Mouse (Mus musculus) CH12.LX (cell line): ENCODE measurements at regions not wholly inside any gene's neighbourhood (a gene's known extent, or its start where the extent isn't known, plus 50 kb on each side); places are given as distances from the start of the nearest gene placed in this dataset.

Source experiments
- DNase-seq: peaks from one replicate; pipeline ENCODE4 v3.0.0-alpha.2; 2013; ENCODE audit errors: extremely low read depth
- H3K27ac ChIP-seq: 2 replicates; pipeline ENCODE4 v1.5.1; 2012; ENCODE audit warnings: low read depth, mild to moderate bottlenecking, control low read depth, moderate library complexity; ENCODE audit not compliant: insufficient read depth
- H3K27me3 ChIP-seq: replicated peaks from 2 replicates; pipeline ENCODE3; 2012; ENCODE audit warnings: inconsistent platforms
- H3K36me3 ChIP-seq, 2 experiments: replicated peaks in 1 of 2; 2 replicates each; pipeline versions ENCODE3 to v1.6.1; 2012; ENCODE audit warnings: inconsistent platforms in 1 of 2, low read length in 1 of 2, mild to moderate bottlenecking in 1 of 2, mixed read lengths in 1 of 2, moderate library complexity in 1 of 2; ENCODE audit not compliant: control insufficient read depth in 1 of 2, insufficient read depth in 1 of 2
- H3K4me1 ChIP-seq, 2 experiments: 2 replicates each; pipeline ENCODE4 v1.6.1; 2012; ENCODE audit warnings: inconsistent platforms in 1 of 2, moderate library complexity in 1 of 2; ENCODE audit not compliant: insufficient read depth in 2 of 2, control insufficient read depth in 1 of 2
- H3K4me2 ChIP-seq: 2 replicates; pipeline ENCODE4 v1.6.1; 2012; ENCODE audit warnings: low read depth, mild to moderate bottlenecking, control low read depth; ENCODE audit not compliant: poor library complexity, insufficient read depth, severe bottlenecking
- H3K4me3 ChIP-seq, 3 experiments: fragments of 150-350 bp in 1 of 3; sonication (generic) in 1 of 3; replicated peaks in 1 of 3; 2 replicates each; pipeline versions ENCODE3 to v1.5.1; 2011 to 2012; ENCODE audit warnings: low read depth in 2 of 3, low read length in 2 of 3, mild to moderate bottlenecking in 2 of 3, moderate library complexity in 2 of 3, control low read depth in 1 of 3, improper control_type of control experiment in 1 of 3, inconsistent platforms in 1 of 3, mixed read lengths in 1 of 3; ENCODE audit not compliant: poor library complexity in 1 of 3
- H3K79me2 ChIP-seq: replicated peaks from 2 replicates; pipeline ENCODE4 v1.6.1; 2012; ENCODE audit warnings: mild to moderate bottlenecking, moderate library complexity; ENCODE audit not compliant: control insufficient read depth, poor library complexity, insufficient read depth, severe bottlenecking; ENCODE audit errors: extremely low read depth
- H3K9ac ChIP-seq: 2 replicates; pipeline ENCODE4 v1.6.1; 2012; ENCODE audit warnings: low read depth, mild to moderate bottlenecking, control low read depth, moderate library complexity; ENCODE audit not compliant: insufficient read depth
- H3K9me3 ChIP-seq: replicated peaks from 2 replicates; pipeline ENCODE3; 2012; ENCODE audit warnings: low read length, inconsistent platforms, mixed read lengths
- BHLHE40 ChIP-seq: IDR thresholded peaks from 2 replicates; pipeline ENCODE4 v1.6.1; 2011; ENCODE audit warnings: mild to moderate bottlenecking, low read depth, low read length, improper control_type of control experiment
- CHD1 ChIP-seq: IDR thresholded peaks from 2 replicates; pipeline ENCODE4 v1.6.1; 2012; ENCODE audit warnings: low read depth, low read length, improper control_type of control experiment, inconsistent platforms
- CHD2 ChIP-seq: IDR thresholded peaks from 2 replicates; pipeline ENCODE4 v1.6.1; 2011; ENCODE audit warnings: low read length, improper control_type of control experiment
- E2F4 ChIP-seq: IDR thresholded peaks from 2 replicates; pipeline ENCODE4 v1.6.1; 2011; ENCODE audit warnings: low read depth, low read length, improper control_type of control experiment; ENCODE audit not compliant: insufficient replicate concordance
- ELF1 ChIP-seq: IDR thresholded peaks from 2 replicates; pipeline ENCODE4 v1.6.1; 2014; ENCODE audit warnings: low read depth, mild to moderate bottlenecking, inconsistent platforms, low read length, improper control_type of control experiment
- EP300 ChIP-seq: IDR thresholded peaks from 2 replicates; pipeline ENCODE4 v1.6.1; 2011; ENCODE audit warnings: low read length, improper control_type of control experiment
- HCFC1 ChIP-seq: IDR thresholded peaks from 2 replicates; pipeline ENCODE4 v1.6.1; 2012; ENCODE audit warnings: low read depth, mild to moderate bottlenecking, inconsistent platforms, low read length, improper control_type of control experiment
- IRF4 ChIP-seq: IDR thresholded peaks from 2 replicates; pipeline ENCODE4 v1.6.1; 2014; ENCODE audit warnings: low read depth, mild to moderate bottlenecking, inconsistent platforms, low read length, improper control_type of control experiment
- JUN ChIP-seq: IDR thresholded peaks from 2 replicates; pipeline ENCODE4 v1.6.1; 2011; ENCODE audit warnings: low read depth, mild to moderate bottlenecking, low read length, improper control_type of control experiment, moderate library complexity; ENCODE audit not compliant: insufficient read depth
- JUND ChIP-seq: conservative IDR thresholded peaks from 2 replicates; pipeline ENCODE4 v1.6.1; 2011; ENCODE audit warnings: low read depth, low read length, improper control_type of control experiment
- KAT2A ChIP-seq: IDR thresholded peaks from 2 replicates; pipeline ENCODE4 v1.6.1; 2012; ENCODE audit warnings: low read length, improper control_type of control experiment, inconsistent platforms; ENCODE audit not compliant: insufficient replicate concordance
- MAFK ChIP-seq: IDR thresholded peaks from 2 replicates; pipeline ENCODE4 v1.6.1; 2011; ENCODE audit warnings: low read length, improper control_type of control experiment; ENCODE audit not compliant: insufficient replicate concordance
- MEF2A ChIP-seq: IDR thresholded peaks from 2 replicates; pipeline ENCODE4 v1.6.1; 2014; ENCODE audit warnings: low read depth, mild to moderate bottlenecking, inconsistent platforms, low read length, improper control_type of control experiment, borderline replicate concordance
- MYC ChIP-seq: IDR thresholded peaks from 2 replicates; pipeline ENCODE4 v1.6.1; 2011; ENCODE audit warnings: low read depth, mild to moderate bottlenecking, improper control_type of control experiment, low read length
- NELFE ChIP-seq: IDR thresholded peaks from 2 replicates; pipeline ENCODE4 v1.6.1; 2011; ENCODE audit warnings: low read depth, low read length, improper control_type of control experiment
- NRF1 ChIP-seq: IDR thresholded peaks from 2 replicates; pipeline ENCODE4 v1.6.1; 2014; ENCODE audit warnings: low read depth, mild to moderate bottlenecking, inconsistent platforms, low read length, improper control_type of control experiment, moderate library complexity
- POLR2A ChIP-seq: IDR thresholded peaks from 2 replicates; pipeline ENCODE4 v1.6.1; 2011; ENCODE audit warnings: low read depth, mild to moderate bottlenecking, improper control_type of control experiment, low read length
- POLR2AphosphoS2 ChIP-seq: IDR thresholded peaks from 2 replicates; pipeline ENCODE4 v1.6.1; 2011; ENCODE audit warnings: low read depth, low read length, improper control_type of control experiment
- RAD21 ChIP-seq: IDR thresholded peaks from 2 replicates; pipeline ENCODE4 v1.6.1; 2011; ENCODE audit warnings: low read depth, mild to moderate bottlenecking, low read length, improper control_type of control experiment, moderate library complexity
- RCOR1 ChIP-seq: conservative IDR thresholded peaks from 2 replicates; pipeline ENCODE4 v1.6.1; 2012; ENCODE audit warnings: low read depth, mild to moderate bottlenecking, inconsistent platforms, low read length, improper control_type of control experiment
- SIN3A ChIP-seq: IDR thresholded peaks from 2 replicates; pipeline ENCODE4 v1.6.1; 2012; ENCODE audit warnings: low read length, improper control_type of control experiment, inconsistent platforms
- SMC3 ChIP-seq: IDR thresholded peaks from 2 replicates; pipeline ENCODE4 v1.6.1; 2011; ENCODE audit warnings: low read depth, low read length, improper control_type of control experiment
- TBP ChIP-seq: conservative IDR thresholded peaks from 2 replicates; pipeline ENCODE4 v1.6.1; 2011; ENCODE audit warnings: low read depth, low read length, improper control_type of control experiment
- USF1 ChIP-seq: IDR thresholded peaks from 2 replicates; pipeline ENCODE4 v1.6.1; 2014; ENCODE audit warnings: low read depth, mild to moderate bottlenecking, inconsistent platforms, low read length, improper control_type of control experiment
- ZMIZ1 ChIP-seq: IDR thresholded peaks from 2 replicates; pipeline ENCODE4 v1.6.1; 2012; ENCODE audit warnings: low read depth, mild to moderate bottlenecking, inconsistent platforms, low read length, improper control_type of control experiment
- ZNF384 ChIP-seq: IDR thresholded peaks from 2 replicates; pipeline ENCODE4 v1.6.1; 2012; ENCODE audit warnings: low read depth, low read length, improper control_type of control experiment, inconsistent platforms
- dilution Hi-C: fragments of 300-500 bp; cut with MboI; formaldehyde crosslinking; loops from 2 replicates; pipeline ENCODE4 v1.14.3; 2020; ENCODE audit warnings: low sequenced_read_pairs; ENCODE audit not compliant: extremely low pct_unique_long_range_greater_than_20kb, extremely low pct_ligation_motif_present
- in situ Hi-C: fragments of 300-500 bp; cut with MboI; formaldehyde crosslinking; loops from 3 replicates; pipeline ENCODE4 v1.14.3; 2019; ENCODE audit warnings: low sequenced_read_pairs, low pct_ligation_motif_present, low pct_unique_long_range_greater_than_20kb, mixed read lengths

DNA sequence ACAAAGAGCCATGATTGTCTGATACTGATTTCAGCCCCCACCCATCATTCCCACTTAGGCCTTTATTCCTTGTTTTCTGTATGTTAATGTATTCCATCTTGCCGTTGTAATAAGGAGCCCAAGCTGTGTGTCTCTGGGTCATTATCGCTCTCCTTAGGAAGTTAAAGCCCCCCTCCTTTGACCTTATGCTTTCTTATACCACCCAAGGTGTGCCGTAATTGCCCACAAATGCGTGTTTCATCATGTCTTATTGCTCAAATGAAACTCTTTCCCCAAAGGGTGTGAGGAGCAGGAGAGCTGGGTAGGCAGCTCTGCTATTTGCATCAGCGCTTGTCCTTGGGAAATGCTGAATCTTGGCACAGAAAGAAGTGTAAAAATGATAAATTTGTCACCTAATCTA, 178.2 kb upstream of the Nrp1 start:
- Histone ChIP-seq H3K9ac (no peak overlapping the region), H3K4me3 (no peak overlapping the region), H3K79me2 (no peaks in the 10 kb centered on the region), H3K4me1 (no peaks in the 10 kb centered on the region), H3K9me3 (no peaks in the 10 kb centered on the region), H3K27me3 (no peaks in the 10 kb centered on the region), H3K4me2 (no peak overlapping the region), H3K27ac (no peak overlapping the region), H3K36me3 (no peaks in the 10 kb centered on the region)
- no peak for TF ChIP-seq CHD2
- no peak for TF ChIP-seq ZMIZ1
- no peak for TF ChIP-seq MAFK
- TF ChIP-seq E2F4 = no peak
- TF ChIP-seq MYC = no peak
- TF ChIP-seq ZNF384 = no peak
- no peak for TF ChIP-seq BHLHE40
- dilution Hi-C loops (no loop called here), in situ Hi-C loops (no loop called here)
- no peak for DNase-seq

- H3K4me3 ChIP-seq = no peak overlapping the region
- no peak overlapping the region for H3K27ac ChIP-seq
- dilution Hi-C loops (no loop called here), in situ Hi-C loops (no loop called here)
- H3K9me3 ChIP-seq = no peaks in the 10 kb centered on the region
- H3K36me3 ChIP-seq = no peaks in the 10 kb centered on the region
- H3K4me2 ChIP-seq = no peak overlapping the region
- no peaks in the 10 kb centered on the region for H3K79me2 ChIP-seq
- no peak overlapping the region for H3K9ac ChIP-seq
- TF ChIP-seq TBP (no peak), SIN3A (no peak), NRF1 (no peak), POLR2AphosphoS2 (no peak)
- no peak for DNase-seq
- no peaks in the 10 kb centered on the region for H3K27me3 ChIP-seq
- H3K4me1 ChIP-seq = no peaks in the 10 kb centered on the region
Observed at GRCm38 (mm10) chr8:128183081-128183480, 175.3 kb upstream of the Nrp1 start.

DNA sequence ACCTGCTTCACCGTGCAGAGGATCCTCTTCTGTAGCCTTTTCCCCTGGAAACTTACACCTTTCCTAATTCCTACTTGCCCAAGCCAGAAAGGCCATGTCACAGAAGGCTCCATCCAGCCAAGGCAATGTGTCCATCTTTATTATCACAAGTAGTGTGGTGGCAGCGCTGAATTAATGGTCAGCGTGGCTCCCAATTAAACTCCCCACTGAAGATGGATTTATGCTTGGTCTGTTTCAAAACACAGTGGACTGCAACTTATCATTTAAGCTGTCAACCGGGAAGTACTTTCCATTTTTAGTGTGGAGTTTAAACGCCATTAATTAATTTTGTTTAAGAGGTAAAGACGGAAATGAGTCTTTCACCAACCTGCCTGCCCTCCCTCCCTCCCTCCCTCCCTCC, 170.1 kb upstream of the Nrp1 start:
- no peak overlapping the region for H3K9ac ChIP-seq
- no peak for DNase-seq
- H3K27me3 ChIP-seq = no peaks in the 10 kb centered on the region
- TF ChIP-seq IRF4 (no peak), NELFE (no peak), TBP (no peak), SMC3 (no peak), RAD21 (no peak), EP300 (no peak), ZMIZ1 (no peak), JUN (no peak), ELF1 (no peak), KAT2A (no peak), RCOR1 (no peak), CHD1 (no peak), USF1 (no peak), MEF2A (no peak), HCFC1 (no peak), CHD2 (no peak), JUND (no peak), MAFK (no peak), POLR2A (no peak)
- in situ Hi-C loops (no loop called here), dilution Hi-C loops (no loop called here)
- no peak overlapping the region for H3K4me2 ChIP-seq
- no peaks in the 10 kb centered on the region for H3K79me2 ChIP-seq
- no peak overlapping the region for H3K4me3 ChIP-seq
- H3K36me3 ChIP-seq = no peaks in the 10 kb centered on the region
- no peaks in the 10 kb centered on the region for H3K4me1 ChIP-seq
- H3K9me3 ChIP-seq = no peaks in the 10 kb centered on the region
- H3K27ac ChIP-seq = no peak overlapping the region
